Mouse (Mus musculus): ENCODE measurements around the gene Pglyrp2. TPM values are rescaled to one million over a fixed set of nuclear protein-coding genes. Genes with fewer than 3 reads are reported as not detected.
A peak's percentile ranks its signal among the peaks of the same experiment; 100 is the strongest.

Pglyrp2 gene
- polyA plus RNA-seq, 1 experiment from 2014 or later, result 0.05 TPM

- no peak overlapping the region for H3K4me3 ChIP-seq (ENCODE audit: low read depth, low read length)
- no peaks in the 10 kb centered on the region for H3K9me3 ChIP-seq (ENCODE audit: low read length)
- no peak overlapping the region for H3K27ac ChIP-seq (ENCODE audit: low read length)
- TF ChIP-seq EP300 (IDR thresholded peaks at IDR 0.05) (no peak), CTCF (IDR thresholded peaks at IDR 0.05) (peak; percentile 72)
- H3K9ac ChIP-seq (replicated peaks; ENCODE audit: low read depth), result no peak overlapping the region
- peak; percentile 57 for DNase-seq (ENCODE audit: low spot score)
- peaks cover 7% of the 10 kb centered on the region; the same call in 1 of the 2 replicates for H3K36me3 ChIP-seq (ENCODE audit: insufficient read depth, low read length)
- H3K27me3 ChIP-seq (replicated peaks; ENCODE audit: insufficient read depth, low read length), result no peaks in the 10 kb centered on the region
- no peak overlapping the region for H3K4me2 ChIP-seq (replicated peaks; ENCODE audit: low read depth, low read length)
- 57% methylated on average over 9 of the region's 9 CpGs for WGBS
- H3K4me1 ChIP-seq (ENCODE audit: insufficient read depth, low read depth, low read length), result no peaks in the 10 kb centered on the region
- ATAC-seq, result no peak
Observed at GRCm38 (mm10) chr17:32386659-32387432, 37.1 kb downstream of the Pglyrp2 start.

- Histone ChIP-seq H3K27me3 (replicated peaks; ENCODE audit: insufficient read depth, low read length) (no peaks in the 10 kb centered on the region), H3K4me1 (ENCODE audit: insufficient read depth, low read depth, low read length) (no peaks in the 10 kb centered on the region), H3K9ac (replicated peaks; ENCODE audit: low read depth) (no peak overlapping the region), H3K36me3 (ENCODE audit: insufficient read depth, low read length) (peaks cover 7% of the 10 kb centered on the region; the same call in 1 of the 2 replicates), H3K4me2 (replicated peaks; ENCODE audit: low read depth, low read length) (no peak overlapping the region), H3K4me3 (ENCODE audit: low read depth, low read length) (no peak overlapping the region), H3K27ac (ENCODE audit: low read length) (no peak overlapping the region), H3K9me3 (ENCODE audit: low read length) (no peaks in the 10 kb centered on the region)
- DNase-seq (ENCODE audit: low spot score) (no peak), ATAC-seq (no peak)
- TF ChIP-seq CTCF (IDR thresholded peaks at IDR 0.05) (no peak), EP300 (IDR thresholded peaks at IDR 0.05) (no peak)
- 84% methylated on average over 5 of the region's 5 CpGs for WGBS
Observed at GRCm38 (mm10) chr17:32383661-32384060, 40.3 kb downstream of the Pglyrp2 start.

GRCm38 (mm10) chr17:32382576-32382975 is 41.4 kb downstream of the Pglyrp2 start:
- H3K27ac ChIP-seq (ENCODE audit: low read length), result no peak overlapping the region
- DNase-seq (ENCODE audit: low spot score) (no peak), ATAC-seq (no peak)
- no peaks in the 10 kb centered on the region for H3K4me1 ChIP-seq (ENCODE audit: insufficient read depth, low read depth, low read length)
- TF ChIP-seq CTCF (IDR thresholded peaks at IDR 0.05), result no peak
- no peak for TF ChIP-seq EP300 (IDR thresholded peaks at IDR 0.05)
- no peaks in the 10 kb centered on the region for H3K9me3 ChIP-seq (ENCODE audit: low read length)
- H3K27me3 ChIP-seq (replicated peaks; ENCODE audit: insufficient read depth, low read length), result no peaks in the 10 kb centered on the region
- H3K4me3 ChIP-seq (ENCODE audit: low read depth, low read length), result no peak overlapping the region
- H3K36me3 ChIP-seq (ENCODE audit: insufficient read depth, low read length), result peaks cover 7% of the 10 kb centered on the region; the same call in 1 of the 2 replicates
- H3K9ac ChIP-seq (replicated peaks; ENCODE audit: low read depth), result no peak overlapping the region
- WGBS, result 93% methylated on average over 7 of the region's 7 CpGs
- H3K4me2 ChIP-seq (replicated peaks; ENCODE audit: low read depth, low read length), result no peak overlapping the region

- DNase-seq (ENCODE audit: low spot score) (no peak), ATAC-seq (no peak)
- Histone ChIP-seq H3K9ac (replicated peaks; ENCODE audit: low read depth) (no peak overlapping the region), H3K4me1 (ENCODE audit: insufficient read depth, low read depth, low read length) (no peaks in the 10 kb centered on the region), H3K27me3 (replicated peaks; ENCODE audit: insufficient read depth, low read length) (no peaks in the 10 kb centered on the region), H3K36me3 (ENCODE audit: insufficient read depth, low read length) (no peaks in the 10 kb centered on the region; the same call in 1 of the 2 replicates), H3K4me3 (ENCODE audit: low read depth, low read length) (no peak overlapping the region), H3K4me2 (replicated peaks; ENCODE audit: low read depth, low read length) (no peak overlapping the region), H3K27ac (ENCODE audit: low read length) (no peak overlapping the region), H3K9me3 (ENCODE audit: low read length) (no peaks in the 10 kb centered on the region)
- TF ChIP-seq CTCF (IDR thresholded peaks at IDR 0.05), result no peak
- 59% methylated on average over 2 of the region's 2 CpGs for WGBS
Observed at GRCm38 (mm10) chr17:32378786-32379185, 45.2 kb downstream of the Pglyrp2 start.

- H3K4me2 ChIP-seq (replicated peaks; ENCODE audit: low read depth, low read length), result no peak overlapping the region
- 71% methylated on average over 9 of the region's 9 CpGs for WGBS
- H3K9ac ChIP-seq (replicated peaks; ENCODE audit: low read depth), result no peak overlapping the region
- no peak for DNase-seq (ENCODE audit: low spot score)
- H3K36me3 ChIP-seq (ENCODE audit: insufficient read depth, low read length), result no peaks in the 10 kb centered on the region
- H3K27ac ChIP-seq (ENCODE audit: low read length), result no peak overlapping the region
- no peaks in the 10 kb centered on the region for H3K4me1 ChIP-seq (ENCODE audit: insufficient read depth, low read depth, low read length)
- no peak for ATAC-seq
- H3K4me3 ChIP-seq (ENCODE audit: low read depth, low read length), result no peak overlapping the region
- H3K9me3 ChIP-seq (ENCODE audit: low read length), result no peaks in the 10 kb centered on the region
- TF ChIP-seq CTCF (IDR thresholded peaks at IDR 0.05) (no peak), EP300 (IDR thresholded peaks at IDR 0.05) (no peak)
- H3K27me3 ChIP-seq (replicated peaks; ENCODE audit: insufficient read depth, low read length), result no peaks in the 10 kb centered on the region
Observed at GRCm38 (mm10) chr17:32377137-32377536, 46.8 kb downstream of the Pglyrp2 start.

- no peak for DNase-seq (ENCODE audit: low spot score)
- 84% methylated on average over 15 of the region's 15 CpGs for WGBS
- Histone ChIP-seq H3K4me1 (ENCODE audit: insufficient read depth, low read depth, low read length) (no peaks in the 10 kb centered on the region), H3K4me3 (ENCODE audit: low read depth, low read length) (no peak overlapping the region), H3K4me2 (replicated peaks; ENCODE audit: low read depth, low read length) (no peak overlapping the region), H3K9ac (replicated peaks; ENCODE audit: low read depth) (no peak overlapping the region), H3K9me3 (ENCODE audit: low read length) (no peaks in the 10 kb centered on the region), H3K27me3 (replicated peaks; ENCODE audit: insufficient read depth, low read length) (no peaks in the 10 kb centered on the region), H3K36me3 (ENCODE audit: insufficient read depth, low read length) (no peaks in the 10 kb centered on the region), H3K27ac (ENCODE audit: low read length) (no peak overlapping the region)
- no peak for ATAC-seq
- TF ChIP-seq EP300 (IDR thresholded peaks at IDR 0.05) (no peak), CTCF (IDR thresholded peaks at IDR 0.05) (no peak)
Observed at GRCm38 (mm10) chr17:32376475-32376874, 47.5 kb downstream of the Pglyrp2 start.
